Mouse (Mus musculus) myocyte (in vitro differentiated cells): ENCODE data around the gene Sh3d19.

Source experiments
- CEBPB ChIP-seq: IDR thresholded peaks from 2 replicates; pipeline ENCODE4 v1.6.1; 2011; ENCODE audit warnings: mild to moderate bottlenecking, moderate library complexity; ENCODE audit not compliant: poor library complexity, insufficient read depth, severe bottlenecking
- E2F4 ChIP-seq: IDR thresholded peaks from one replicate; pipeline ENCODE4 v1.6.1; 2011; ENCODE audit warnings: mild to moderate bottlenecking, control low read depth, moderate library complexity; ENCODE audit not compliant: insufficient read depth
- MAX ChIP-seq: IDR thresholded peaks from one replicate; pipeline ENCODE4 v1.6.1; 2011; ENCODE audit warnings: low read depth, mild to moderate bottlenecking, control low read depth
- MYOD1 ChIP-seq, 3 experiments: IDR thresholded peaks; one replicate each; pipeline ENCODE4 v1.6.1; 2011; ENCODE audit warnings: control low read depth in 2 of 3, low read depth in 2 of 3, mild to moderate bottlenecking in 2 of 3, moderate library complexity in 1 of 3; ENCODE audit not compliant: insufficient read length in 2 of 3, control insufficient read depth in 1 of 3
- MYOG ChIP-seq, 3 experiments: IDR thresholded peaks; one replicate each; pipeline ENCODE4 v1.6.1; 2011; ENCODE audit warnings: control low read depth in 2 of 3, low read depth in 2 of 3, mild to moderate bottlenecking in 2 of 3; ENCODE audit not compliant: insufficient read length in 2 of 3, control insufficient read depth in 1 of 3, insufficient read depth in 1 of 3
- POLR2A ChIP-seq: IDR thresholded peaks from one replicate; pipeline ENCODE4 v1.6.1; 2011; ENCODE audit warnings: low read depth, mild to moderate bottlenecking, control low read depth, moderate library complexity; ENCODE audit not compliant: insufficient read length
- POLR2AphosphoS2 ChIP-seq: IDR thresholded peaks from one replicate; pipeline ENCODE4 v1.6.1; 2011; ENCODE audit warnings: low read depth, control low read depth; ENCODE audit not compliant: insufficient read length
- SRF ChIP-seq: IDR thresholded peaks from one replicate; pipeline ENCODE4 v1.6.1; 2011; ENCODE audit warnings: low read depth; ENCODE audit not compliant: control insufficient read depth, insufficient read length
- TCF12 ChIP-seq: IDR thresholded peaks from one replicate; pipeline ENCODE4 v1.6.1; 2011; ENCODE audit warnings: mild to moderate bottlenecking, control low read depth; ENCODE audit not compliant: poor library complexity, insufficient read depth, severe bottlenecking
- TCF3 ChIP-seq: IDR thresholded peaks from one replicate; pipeline ENCODE4 v1.6.1; 2011; ENCODE audit warnings: low read depth, control low read depth; ENCODE audit not compliant: insufficient read length
- USF1 ChIP-seq: IDR thresholded peaks from one replicate; pipeline ENCODE4 v1.6.1; 2011; ENCODE audit warnings: low read depth, mild to moderate bottlenecking, control low read depth, moderate library complexity

- TF ChIP-seq POLR2A (no peak), MAX (no peak), CEBPB (no peak), USF1 (no peak), MYOD1 (IDR thresholded peaks at IDR 0.05; ENCODE audit: control insufficient read depth in 1 of 3, insufficient read length in 2 of 3, low read depth in 2 of 3) (no peak), POLR2AphosphoS2 (no peak), TCF12 (no peak), E2F4 (no peak), MYOG (IDR thresholded peaks at IDR 0.05; ENCODE audit: control insufficient read depth in 1 of 3, insufficient read depth in 1 of 3, insufficient read length in 2 of 3, low read depth in 2 of 3) (no peak), TCF3 (no peak), SRF (no peak)
These were observed 67.7 kb downstream of the Sh3d19 start for GRCm38 (mm10) chr3:86038648-86039047.
